Mouse (Mus musculus) spleen, postnatal 14 days (tissue): ENCODE data around the gene Adprhl1.

Experiments used
- DNase-seq, 2 experiments: peaks; one replicate each; pipeline ENCODE4 v3.0.0; 2021 to 2022; ENCODE audit warnings: low spot score in 2 of 2

Adprhl1 gene

DNA sequence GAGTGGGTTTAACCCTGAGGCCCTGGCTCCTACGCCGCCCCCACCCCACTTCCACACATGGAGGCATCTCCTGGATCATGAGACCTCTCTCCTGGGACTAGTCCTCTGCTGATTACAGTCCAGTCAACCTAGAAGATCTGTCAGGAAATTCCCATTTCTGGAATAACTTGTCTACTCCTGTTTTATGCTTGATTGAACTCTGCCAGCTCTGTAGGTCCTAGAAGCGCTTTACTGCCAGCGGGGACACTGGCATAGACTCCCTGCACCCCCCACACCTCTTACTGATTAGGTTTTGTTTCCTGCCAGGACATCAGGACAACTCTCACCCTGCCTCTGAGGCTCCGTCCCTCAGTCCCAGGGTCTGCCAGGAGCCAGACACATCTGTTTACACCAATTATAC lies 56.5 kb downstream of the Adprhl1 start:
- no peak for DNase-seq

DNA sequence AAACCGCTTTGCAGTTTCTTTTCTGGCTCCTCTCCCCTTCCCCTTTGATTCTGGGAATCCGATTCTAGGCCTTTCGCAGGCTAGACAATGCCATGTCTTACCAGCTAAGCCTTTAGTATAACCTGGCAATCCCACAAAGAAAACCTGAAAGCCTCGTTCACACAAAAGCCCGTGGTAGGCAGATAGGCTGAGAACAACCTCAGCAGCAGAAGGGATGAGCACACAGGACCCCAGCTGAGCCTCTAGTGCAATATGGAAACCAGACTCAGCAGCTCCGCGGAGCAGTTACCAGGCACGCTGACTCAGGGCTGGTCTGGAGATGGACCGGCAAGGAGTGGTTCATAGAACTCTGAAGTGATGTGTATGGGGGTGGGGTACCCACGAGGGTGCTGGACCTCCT lies 59.1 kb downstream of the Adprhl1 start:
- DNase-seq: no peak

DNA sequence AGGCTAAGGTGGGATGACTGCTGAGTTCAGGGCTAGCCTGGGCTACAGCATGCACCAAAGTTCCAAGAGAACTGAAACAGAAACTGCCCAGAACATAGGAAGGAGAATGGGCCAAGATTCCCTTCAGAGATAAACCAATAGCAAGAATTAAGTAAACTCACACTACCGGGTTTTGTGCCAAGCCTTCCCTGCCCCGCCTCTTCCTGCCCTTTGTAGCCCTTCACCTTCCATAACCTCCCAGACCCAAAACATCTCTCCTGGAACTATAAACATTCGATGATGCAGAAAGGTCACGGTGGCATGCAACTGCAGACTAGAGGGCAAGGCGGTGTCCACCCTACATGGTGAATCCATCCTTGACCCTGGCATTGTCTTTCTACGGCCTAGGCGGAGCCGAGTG lies 63.7 kb downstream of the Adprhl1 start:
- no peak for DNase-seq

DNA sequence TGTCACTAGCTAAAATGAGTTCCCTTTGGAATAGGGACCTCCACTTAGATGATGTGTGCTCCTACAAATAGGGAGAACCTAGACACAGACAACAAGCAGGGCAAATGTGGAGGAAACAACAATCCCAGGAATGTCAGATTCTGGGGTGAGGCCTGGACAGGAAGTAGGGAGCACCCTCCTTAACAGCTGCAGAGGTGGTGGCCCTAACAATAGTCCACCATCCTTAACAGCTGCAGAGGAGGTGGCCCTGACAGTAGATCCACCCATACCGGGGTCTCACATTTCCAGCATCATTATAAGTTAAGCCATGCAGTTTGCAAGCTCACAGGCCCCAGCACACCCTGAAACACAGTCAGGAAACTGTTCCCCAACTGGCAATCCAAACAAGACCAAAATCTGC lies 65.1 kb downstream of the Adprhl1 start:
- no peak for DNase-seq

DNA sequence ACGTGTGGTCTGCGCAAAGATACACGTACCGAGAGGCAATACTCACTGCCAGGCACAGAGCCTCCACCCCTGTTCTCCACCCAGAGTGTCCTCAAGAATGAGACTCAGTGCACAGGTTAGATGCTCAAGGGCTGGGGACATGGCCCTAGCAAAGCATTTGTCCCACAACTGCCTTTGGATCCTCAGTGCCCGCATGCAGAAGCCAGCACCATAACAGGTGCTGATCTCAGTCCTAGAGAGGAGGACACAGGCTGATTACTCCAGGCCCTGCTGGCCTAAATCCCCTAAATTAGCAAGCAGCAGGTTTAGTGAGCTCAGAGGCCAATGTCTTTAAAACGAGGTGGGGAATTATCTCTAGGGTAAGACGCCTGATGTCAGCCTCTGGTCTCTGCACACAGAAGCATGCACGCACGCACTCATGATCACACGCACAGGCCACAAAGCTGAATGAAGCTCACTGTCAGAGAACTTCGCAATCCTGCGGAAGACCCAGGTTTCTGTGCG lies 65.9 kb downstream of the Adprhl1 start:
- DNase-seq: no peak

DNA sequence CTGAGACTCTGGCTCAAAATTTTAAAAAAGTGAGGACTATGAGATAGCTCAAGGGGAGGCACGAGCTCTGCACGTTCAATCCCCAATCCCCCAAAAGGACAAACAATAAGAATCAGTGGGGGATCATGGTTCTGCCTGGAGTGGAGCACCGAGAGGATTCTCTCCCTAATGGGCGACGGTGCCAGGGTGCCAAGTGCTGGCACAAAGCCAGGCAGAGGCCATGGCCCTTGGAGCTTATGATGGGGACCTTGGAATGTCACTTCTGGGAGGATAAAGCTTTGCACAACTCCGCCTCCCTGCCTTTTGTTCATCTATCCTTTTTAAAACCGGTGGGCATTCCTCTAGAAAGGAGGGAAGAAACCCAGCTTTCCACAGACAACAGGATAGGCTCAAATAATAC lies 66.3 kb downstream of the Adprhl1 start:
- DNase-seq: no peak

DNA sequence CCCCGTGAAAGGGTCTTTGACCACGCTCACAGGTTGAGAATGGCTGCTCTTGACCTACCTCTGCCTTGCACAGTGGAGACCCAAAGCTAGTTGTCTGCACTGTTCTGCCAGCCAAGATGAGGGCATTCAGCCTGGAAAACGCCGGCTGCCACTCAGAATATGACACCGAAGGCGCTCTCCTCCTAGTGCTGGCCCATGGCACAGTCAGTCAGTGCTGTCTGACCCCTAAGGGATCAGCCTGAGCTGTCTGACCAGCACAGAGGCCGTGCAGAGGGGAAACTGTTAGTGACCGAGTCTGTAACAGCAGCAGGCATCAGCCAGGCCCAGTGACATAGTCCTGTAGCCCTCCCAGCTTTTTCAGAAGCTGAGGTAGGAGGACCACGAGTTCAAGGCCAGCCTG lies 66.7 kb downstream of the Adprhl1 start:
- no peak for DNase-seq

DNA sequence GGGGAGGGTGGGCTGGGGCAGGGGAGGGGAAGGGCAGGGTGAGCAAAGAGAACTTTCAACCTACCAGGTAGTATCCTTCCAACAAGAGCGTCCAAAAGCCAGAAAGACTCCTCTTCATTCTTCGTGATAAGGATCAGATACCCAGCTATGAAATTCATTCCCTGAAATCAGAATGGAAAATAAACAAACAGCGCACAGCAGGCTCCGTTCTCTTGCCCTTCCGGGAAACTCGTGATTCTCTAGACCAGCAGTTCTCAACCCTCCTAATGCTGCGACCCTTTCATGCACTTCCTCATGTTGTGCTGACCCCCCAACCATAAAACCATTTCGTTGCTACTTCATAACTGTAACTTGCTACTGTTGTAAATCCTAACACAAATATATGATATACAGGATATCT lies 67.1 kb downstream of the Adprhl1 start:
- no peak for DNase-seq

DNA sequence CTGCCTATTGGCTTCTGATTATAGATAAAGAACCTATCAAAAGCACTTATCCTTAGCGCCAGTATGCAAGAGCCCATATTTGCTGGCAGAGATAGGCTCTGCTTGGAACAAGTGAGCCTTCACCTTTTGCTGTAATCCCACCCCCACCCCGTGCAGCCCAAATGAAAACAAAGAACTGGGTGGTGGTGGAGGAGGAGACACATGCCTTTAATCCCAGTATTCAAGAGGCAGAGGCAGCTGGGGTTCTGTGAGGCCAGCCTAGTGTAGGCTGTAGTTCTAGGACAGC lies 72.3 kb downstream of the Adprhl1 start:
- no peak for DNase-seq

DNA sequence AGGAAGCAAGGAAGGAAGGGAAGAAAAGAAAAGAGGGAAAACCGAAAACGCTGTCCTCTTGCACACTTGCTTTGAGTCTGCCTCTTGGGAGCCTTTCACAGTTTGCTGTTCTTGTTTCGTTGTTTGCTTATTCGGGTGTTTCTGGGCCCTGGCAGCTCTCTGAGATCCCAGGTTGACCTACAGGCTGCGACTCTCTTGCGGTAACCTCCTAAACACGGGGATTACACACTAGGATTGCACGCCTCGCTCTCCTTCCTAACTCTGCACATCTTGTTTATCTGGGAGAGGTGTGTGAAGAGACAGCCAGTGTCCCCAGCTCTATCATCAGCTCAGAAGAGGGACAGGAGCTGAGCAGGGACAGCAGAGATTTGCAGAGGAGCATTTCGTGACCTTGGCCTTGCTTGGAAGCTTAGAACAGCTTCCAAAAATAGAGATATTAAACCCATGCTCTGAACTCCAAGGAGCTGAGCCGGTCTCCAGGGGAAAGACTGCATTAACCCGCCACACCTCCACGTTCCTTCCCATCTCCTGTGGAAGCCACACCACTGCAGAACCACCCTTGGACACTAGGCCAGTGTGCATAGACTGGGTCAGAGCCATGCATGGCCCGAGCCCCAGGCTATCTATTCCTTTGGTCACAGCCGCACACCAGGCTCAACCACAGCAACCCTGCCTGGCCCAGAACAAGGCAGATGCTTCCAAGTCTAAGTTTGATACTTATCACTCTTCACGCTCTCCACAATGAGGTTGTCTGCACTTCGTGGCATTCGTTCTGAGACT lies 72.9 kb downstream of the Adprhl1 start:
- no peak for DNase-seq

DNA sequence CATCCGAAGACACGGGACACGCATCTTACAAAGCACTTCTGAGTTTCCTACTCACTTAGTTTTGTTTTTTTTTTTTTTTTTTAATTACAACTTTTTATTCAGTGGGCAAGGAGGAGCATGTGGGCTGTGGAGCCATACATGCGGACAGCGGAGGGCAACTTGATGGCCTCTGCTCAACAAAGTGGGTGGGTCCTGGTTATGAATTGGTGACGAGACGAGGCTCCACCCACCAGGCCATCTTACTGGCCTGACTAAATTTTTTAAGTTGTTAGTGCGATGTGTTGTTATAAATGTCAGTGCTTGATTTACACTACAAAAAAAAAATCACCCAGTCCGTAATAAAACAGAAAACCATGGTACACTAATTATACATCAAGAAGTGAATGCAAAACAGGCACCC lies 73.6 kb downstream of the Adprhl1 start:
- no peak for DNase-seq

DNA sequence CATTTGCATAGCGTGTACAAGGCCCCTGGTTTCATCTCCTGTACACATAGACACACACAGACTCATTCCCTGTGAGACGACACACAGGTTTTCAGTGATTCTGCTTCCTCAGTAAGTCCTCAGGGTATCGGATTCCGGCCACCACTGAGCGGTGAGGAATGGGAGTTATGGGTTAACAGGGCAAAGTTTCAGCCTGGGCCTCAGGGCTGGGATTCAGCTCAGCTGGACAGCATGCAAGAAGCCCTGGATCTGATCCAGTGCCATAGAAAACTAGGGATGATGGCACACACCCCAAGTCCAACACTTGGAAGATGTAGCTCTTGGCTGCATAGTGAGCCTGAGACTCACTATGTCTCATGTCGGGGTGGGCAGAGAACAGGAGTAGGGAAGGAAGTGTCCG lies 74.0 kb downstream of the Adprhl1 start:
- no peak for DNase-seq

DNA sequence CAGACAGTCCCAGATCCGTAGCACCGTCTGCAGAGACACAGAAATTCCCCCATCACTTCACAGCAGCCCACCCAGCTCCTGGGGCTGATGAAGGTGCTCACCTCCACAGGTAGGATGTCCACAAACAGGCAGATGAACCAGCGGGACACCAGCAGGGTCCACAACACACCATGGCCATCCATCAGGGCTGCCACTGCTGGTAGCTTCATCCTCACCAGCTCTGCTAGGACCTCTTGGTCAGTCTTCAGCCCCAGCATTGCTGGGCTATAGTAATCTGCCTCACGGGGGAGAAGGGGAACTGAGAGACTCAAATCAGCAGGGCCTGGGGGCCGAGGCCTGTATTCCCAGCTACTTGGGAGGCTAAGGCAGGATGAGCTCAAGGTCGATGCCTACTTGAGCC lies 74.5 kb downstream of the Adprhl1 start:
- no peak for DNase-seq

DNA sequence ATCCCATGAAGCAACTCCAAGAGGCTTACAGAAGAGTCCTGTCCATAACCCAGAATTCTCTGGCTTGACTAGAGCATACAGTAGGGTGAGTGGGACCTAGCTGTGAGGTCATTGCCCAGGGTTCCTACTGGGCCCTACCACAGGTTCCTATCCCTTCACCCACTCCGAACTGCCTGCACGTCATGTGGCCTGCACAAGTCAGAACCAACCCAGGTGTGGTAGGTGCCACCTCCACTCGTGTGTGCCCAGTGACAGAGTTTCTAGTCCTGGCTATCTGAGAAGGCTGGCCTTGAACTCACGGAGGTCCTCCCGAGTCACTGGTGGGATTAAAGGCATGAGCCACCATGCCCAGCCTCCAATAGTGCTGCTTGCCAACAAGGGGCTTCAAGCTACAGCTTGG lies 75.8 kb downstream of the Adprhl1 start:
- DNase-seq: no peak

DNA sequence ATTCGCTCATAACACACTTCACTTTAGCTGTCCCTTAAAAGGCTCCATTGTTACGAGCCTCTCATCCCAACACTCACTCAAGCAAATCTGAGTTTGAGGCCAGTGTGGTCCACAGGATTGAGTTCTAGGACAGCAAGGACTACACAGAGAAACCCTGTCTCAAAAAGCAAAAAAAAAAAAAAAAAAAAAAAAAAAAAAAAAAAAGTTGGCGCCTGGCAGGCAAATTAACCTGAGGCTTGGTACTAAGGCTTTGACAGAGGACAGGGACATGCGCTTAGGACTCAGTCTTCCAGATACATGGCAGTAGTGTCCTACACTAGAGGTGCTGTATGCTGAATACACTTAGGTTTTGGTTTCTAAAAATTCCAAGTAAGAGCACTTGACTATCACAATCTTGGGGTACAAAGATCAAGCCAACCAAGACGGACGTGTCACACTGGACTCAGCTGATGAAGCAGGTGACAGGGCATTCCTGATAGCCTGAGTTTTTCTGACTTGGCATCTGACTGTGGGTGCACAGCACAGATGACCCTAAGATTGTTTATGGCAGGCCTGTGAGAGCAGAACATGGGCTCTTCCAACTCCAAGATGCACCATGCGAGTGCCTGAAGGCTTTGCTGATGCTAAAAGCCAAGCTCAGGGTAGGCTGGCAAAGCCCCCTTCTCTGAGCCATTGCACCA lies 76.6 kb downstream of the Adprhl1 start:
- DNase-seq: no peak

DNA sequence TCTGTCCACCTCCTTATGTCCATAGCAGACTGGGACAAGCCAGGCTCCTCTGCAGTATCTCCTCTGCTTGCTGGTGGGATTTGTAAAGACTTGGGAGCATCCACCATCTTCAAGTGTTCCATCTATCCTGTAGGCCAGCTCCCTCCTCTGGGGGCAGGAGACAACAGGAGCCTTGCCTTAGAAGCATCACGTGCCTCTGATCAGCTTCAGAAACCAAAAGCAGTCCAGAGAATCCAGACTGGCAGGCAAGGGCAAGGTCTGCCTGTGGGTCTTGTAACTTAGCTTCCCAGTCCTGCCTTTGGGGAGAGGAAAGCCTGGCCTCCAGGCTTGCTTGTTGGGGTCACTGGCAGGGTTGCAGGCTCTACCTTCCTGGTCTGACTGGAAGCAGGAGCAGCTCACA lies 78.3 kb downstream of the Adprhl1 start:
- DNase-seq: no peak

DNA sequence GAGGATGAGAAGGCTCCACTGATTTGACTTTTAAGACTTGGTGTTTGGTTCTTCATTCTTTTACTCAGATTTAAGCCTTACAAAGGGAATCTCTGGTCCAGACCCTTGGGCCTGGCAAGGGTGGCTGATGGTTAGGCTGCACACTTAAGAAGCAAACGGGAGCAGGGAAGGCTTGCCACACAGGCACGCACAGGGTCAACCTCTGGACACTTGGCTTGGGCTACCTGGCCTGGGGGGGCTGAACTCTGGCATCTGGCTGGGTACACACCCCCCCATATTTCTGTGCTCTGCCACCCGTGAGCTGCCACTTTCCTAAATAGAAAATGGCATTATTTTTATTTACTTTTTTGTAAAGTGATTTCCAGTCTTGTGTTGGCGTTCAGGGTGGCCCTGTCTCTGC lies 79.2 kb downstream of the Adprhl1 start:
- no peak for DNase-seq

DNA sequence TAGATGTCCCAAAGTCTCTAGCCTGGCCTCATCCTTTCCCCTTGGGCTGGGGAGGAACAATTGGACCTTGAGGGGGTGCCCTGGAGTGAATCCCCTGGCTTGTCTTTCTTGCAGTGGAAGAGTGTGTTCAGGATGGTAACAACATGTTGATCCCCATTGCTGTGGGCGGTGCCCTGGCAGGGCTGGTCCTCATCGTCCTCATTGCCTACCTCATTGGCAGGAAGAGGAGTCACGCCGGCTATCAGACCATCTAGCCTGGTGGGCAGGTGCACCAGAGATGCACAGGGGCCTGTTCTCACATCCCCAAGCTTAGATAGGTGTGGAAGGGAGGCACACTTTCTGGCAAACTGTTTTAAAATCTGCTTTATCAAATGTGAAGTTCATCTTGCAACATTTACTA lies 79.7 kb downstream of the Adprhl1 start:
- no peak for DNase-seq
